Mouse (Mus musculus) bone marrow macrophage, adult 2 months (primary cell): Measurements from ENCODE around the gene Timmdc1. TPM values are rescaled to one million over a fixed set of nuclear protein-coding genes. Genes with fewer than 3 reads are reported as not detected.

Experiments used
- H3K27ac ChIP-seq: 2 replicates; pipeline ENCODE4 v1.5.1; 2012; ENCODE audit warnings: low read depth, low read length; ENCODE audit not compliant: insufficient read depth
- H3K4me1 ChIP-seq: 2 replicates; pipeline ENCODE4 v1.6.1; 2012; ENCODE audit warnings: low read length; ENCODE audit not compliant: control insufficient read depth, insufficient read depth
- H3K4me3 ChIP-seq: 2 replicates; pipeline ENCODE4 v1.5.1; 2012; ENCODE audit warnings: mild to moderate bottlenecking, low read length, moderate library complexity; ENCODE audit not compliant: insufficient read depth
- CTCF ChIP-seq: IDR thresholded peaks from 2 replicates; pipeline ENCODE4 v1.5.1; 2012; ENCODE audit warnings: low read depth, mild to moderate bottlenecking, low read length, moderate library complexity
- POLR2A ChIP-seq: IDR thresholded peaks from 2 replicates; pipeline ENCODE4 v1.6.1; 2012; ENCODE audit warnings: mild to moderate bottlenecking, low read depth, low read length, borderline replicate concordance
- polyA plus RNA-seq: library from polyadenylated mRNA; stranded (reverse); fragments of >200 nt; gene quantifications from 2 replicates; pipeline ENCODE4 v1.2.4, GENCODE M21; 2012; ENCODE audit not compliant: missing spikeins, insufficient read depth, insufficient read length

The Timmdc1 gene
- polyA plus RNA-seq, 1 experiment = 11.9 TPM

GRCm38 (mm10) chr16:38454533-38455254, 67.8 kb downstream of the Timmdc1 start:
- peaks cover 34% of the 10 kb centered on the region for H3K4me1 ChIP-seq
- no peak overlapping the region for H3K4me3 ChIP-seq
- TF ChIP-seq POLR2A (no peak), CTCF (no peak)
- H3K27ac ChIP-seq = no peak overlapping the region

- TF ChIP-seq CTCF (no peak), POLR2A (no peak)
- H3K27ac ChIP-seq = no peak overlapping the region
- peaks cover 26% of the 10 kb centered on the region for H3K4me1 ChIP-seq
- no peak overlapping the region for H3K4me3 ChIP-seq
Measured at GRCm38 (mm10) chr16:38453952-38454351, 68.5 kb downstream of the Timmdc1 start.

- no peak for TF ChIP-seq CTCF
- no peak for TF ChIP-seq POLR2A
- Histone ChIP-seq H3K4me1 (peaks cover 23% of the 10 kb centered on the region), H3K4me3 (peak overlapping the region; percentile 86), H3K27ac (peak overlapping the region; percentile 84)
Measured at GRCm38 (mm10) chr16:38453203-38453553, 69.3 kb downstream of the Timmdc1 start.

- Histone ChIP-seq H3K27ac (peak within 1 kb of the TSS; percentile 84), H3K4me1 (peaks cover 23% of the 10 kb centered on the region), H3K4me3 (peak within 1 kb of the TSS; percentile 86)
- no peak for TF ChIP-seq CTCF
Measured at GRCm38 (mm10) chr16:38452442-38453202, 69.8 kb downstream of the Timmdc1 start, which contains the start of gene Adprh. Gene Adprh, minus strand, starts transcription at chr16:38452703.

GRCm38 (mm10) chr16:38451421-38452205, 70.8 kb downstream of the Timmdc1 start:
- H3K4me1 ChIP-seq = peaks cover 20% of the 10 kb centered on the region
- peak overlapping the region; percentile 86 for H3K4me3 ChIP-seq
- TF ChIP-seq POLR2A (no peak), CTCF (no peak)
- H3K27ac ChIP-seq = no peak overlapping the region

GRCm38 (mm10) chr16:38450707-38451106, 71.8 kb downstream of the Timmdc1 start:
- Histone ChIP-seq H3K4me1 (peaks cover 15% of the 10 kb centered on the region), H3K27ac (no peak overlapping the region), H3K4me3 (no peak overlapping the region)
- TF ChIP-seq CTCF = no peak
- TF ChIP-seq POLR2A = no peak

- H3K4me1 ChIP-seq = peaks cover 21% of the 10 kb centered on the region
- H3K4me3 ChIP-seq = no peak overlapping the region
- H3K27ac ChIP-seq = no peak overlapping the region
- TF ChIP-seq POLR2A (no peak), CTCF (no peak)
Measured at GRCm38 (mm10) chr16:38448458-38448857, 74.0 kb downstream of the Timmdc1 start.

Other genes starting within 250 kb of the Timmdc1 start
- gene Nr1i2, start 227.8 kb downstream of the Timmdc1 start, polyA plus RNA-seq = not detected in 2 replicates
- gene Maats1, start 180.5 kb downstream of the Timmdc1 start, polyA plus RNA-seq = not detected in 2 replicates
- gene Cox17, start 175.7 kb downstream of the Timmdc1 start, polyA plus RNA-seq = 115 and 119 TPM in 2 replicates
- gene Gm21987, start 175.6 kb downstream of the Timmdc1 start, polyA plus RNA-seq = not detected in 2 replicates
- gene Popdc2, start 160.5 kb downstream of the Timmdc1 start, polyA plus RNA-seq = not detected in 2 replicates
- gene Pla1a, start 89.5 kb downstream of the Timmdc1 start, polyA plus RNA-seq = not detected in 2 replicates
- gene Adprh, start 70.0 kb downstream of the Timmdc1 start, polyA plus RNA-seq = 32.8 and 38.1 TPM in 2 replicates
- gene Cd80, start 67.1 kb downstream of the Timmdc1 start, polyA plus RNA-seq = 7.7 and 8.9 TPM in 2 replicates
- 26.0 and 28.2 TPM in 2 replicates for gene Poglut1, start 27.6 kb upstream of the Timmdc1 start, polyA plus RNA-seq
- 25.9 and 30.2 TPM in 2 replicates for gene Tmem39a, start 36.0 kb upstream of the Timmdc1 start, polyA plus RNA-seq
- gene Arhgap31, start 190.6 kb upstream of the Timmdc1 start, polyA plus RNA-seq = 29.1 and 36.1 TPM in 2 replicates
- 8.9 and 9.8 TPM in 2 replicates for gene B4galt4, start 219.6 kb upstream of the Timmdc1 start, polyA plus RNA-seq